Mouse (Mus musculus): ENCODE results near the gene Edf1. TPM values are rescaled to one million over a fixed set of nuclear protein-coding genes. Genes with fewer than 3 reads are reported as not detected.

The Edf1 gene
- polyA plus RNA-seq, 1 experiment from 2014 or later, result 356 TPM

DNA sequence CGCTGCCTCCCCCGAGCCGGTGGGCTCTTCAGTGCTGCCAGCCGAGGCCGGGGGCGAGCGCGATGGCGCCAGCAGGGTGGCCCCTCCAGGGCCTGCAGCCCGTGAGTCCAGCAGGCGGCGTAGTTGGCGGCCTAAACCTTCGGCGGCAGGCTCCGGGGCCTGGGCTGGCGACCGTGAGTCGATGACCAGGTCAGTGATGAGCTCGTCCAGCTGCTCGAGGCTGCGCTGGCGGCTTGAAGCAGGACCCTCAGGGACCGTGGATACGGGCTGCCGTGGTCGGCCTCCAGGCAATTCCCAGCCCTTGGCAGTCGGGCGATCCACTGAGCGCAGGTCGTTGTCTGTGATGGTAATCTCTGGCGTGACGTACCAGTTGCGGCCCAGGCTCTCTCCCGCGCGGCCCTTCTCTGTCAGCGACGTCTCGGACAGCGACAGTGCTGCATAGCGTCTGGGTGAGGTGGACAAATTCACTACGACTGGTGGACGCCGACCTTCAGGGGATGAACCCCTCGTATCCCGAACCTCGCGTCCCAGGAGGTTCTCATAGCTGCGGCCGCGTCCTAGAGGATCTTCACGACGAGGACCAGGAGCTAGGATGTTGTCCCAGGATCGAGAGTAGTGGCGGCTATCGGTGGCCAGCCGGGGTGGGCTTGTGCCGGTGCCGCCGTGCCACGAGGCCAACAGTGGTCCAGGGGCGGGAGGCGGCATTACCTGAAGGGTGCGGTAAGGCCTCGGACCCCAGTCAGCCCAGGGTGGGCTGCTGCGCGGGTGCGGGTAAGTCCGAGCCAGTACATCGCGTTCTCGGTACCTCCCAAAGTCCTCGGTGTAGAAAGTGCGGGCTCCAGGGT lies 20.5 kb downstream of the Edf1 start:
- WGBS, result 6% methylated on average over 75 of the region's 75 CpGs
- H3K4me3 ChIP-seq (ENCODE audit: low read depth, low read length), result peak overlapping the region; percentile 24
- peaks cover 59% of the 10 kb centered on the region for H3K4me1 ChIP-seq (replicated peaks; ENCODE audit: control insufficient read depth, insufficient read depth, low read length)
- peaks cover 50% of the 10 kb centered on the region for H3K27me3 ChIP-seq (replicated peaks; ENCODE audit: control insufficient read depth, insufficient read depth, low read length)
- DNase-seq (ENCODE audit: low spot score) (peak; percentile 72), ATAC-seq (replicated peaks; ENCODE audit: low FRiP score, low TSS enrichment, low read depth) (no peak)
- H3K9me3 ChIP-seq (ENCODE audit: control insufficient read depth, low read length), result no peaks in the 10 kb centered on the region
- H3K36me3 ChIP-seq (ENCODE audit: control insufficient read depth, insufficient read depth, low read length), result peaks cover 3% of the 10 kb centered on the region; the same call in 1 of the 2 replicates
- H3K9ac ChIP-seq (ENCODE audit: low read length), result no peak overlapping the region
- peak overlapping the region; percentile 35 for H3K4me2 ChIP-seq (ENCODE audit: low read length)
- no peak overlapping the region for H3K27ac ChIP-seq (ENCODE audit: low read depth)

DNA sequence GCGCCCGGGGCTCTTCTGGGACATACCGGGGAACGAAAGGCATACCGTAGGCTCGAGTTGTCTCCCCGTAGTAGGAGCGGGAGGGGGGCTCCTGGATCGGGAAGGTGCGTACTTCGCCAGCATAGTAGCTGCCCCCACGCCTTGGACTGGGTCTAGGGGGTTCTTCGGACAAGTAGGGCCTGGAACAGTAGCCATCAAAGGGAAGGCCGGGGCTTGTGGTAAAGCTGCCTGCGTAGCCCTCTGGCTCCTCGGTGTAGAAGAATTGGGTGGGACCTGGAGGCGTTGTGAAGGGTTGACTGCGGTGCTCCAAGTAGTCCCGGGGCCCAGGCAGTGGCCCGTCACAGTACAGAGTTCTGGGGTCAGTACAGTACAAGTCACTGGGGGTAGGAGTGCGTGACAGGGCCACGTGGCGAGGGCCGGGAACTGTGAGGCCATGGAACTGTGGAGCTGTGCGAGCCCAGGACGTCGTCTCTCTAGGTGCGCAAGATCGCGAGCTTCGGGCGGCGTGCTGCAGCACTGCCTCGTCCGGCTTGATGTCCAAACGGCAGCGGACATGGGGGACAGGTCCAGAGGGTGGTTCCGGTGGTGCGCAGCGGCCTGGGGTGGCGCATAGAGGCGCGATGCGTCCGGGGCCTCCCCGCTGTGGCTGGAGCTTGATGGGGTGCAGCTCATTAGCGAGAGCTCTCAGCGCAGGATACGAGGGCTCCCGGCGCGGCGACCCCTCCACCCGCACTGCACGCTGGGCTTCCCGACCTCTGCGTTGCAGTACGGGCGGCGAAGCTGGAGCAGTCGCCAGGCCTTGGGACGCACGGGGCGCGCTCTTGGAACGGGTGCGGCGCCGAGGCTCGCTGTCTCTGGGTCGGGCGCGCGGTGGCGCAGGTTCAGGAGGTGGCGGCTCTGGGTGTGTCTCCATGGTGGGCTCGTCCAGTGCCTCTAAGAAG lies 21.4 kb downstream of the Edf1 start:
- DNase-seq (ENCODE audit: low spot score) (peak; percentile 75), ATAC-seq (replicated peaks; ENCODE audit: low FRiP score, low TSS enrichment, low read depth) (no peak)
- Histone ChIP-seq H3K4me1 (replicated peaks; ENCODE audit: control insufficient read depth, insufficient read depth, low read length) (peaks cover 52% of the 10 kb centered on the region), H3K27me3 (replicated peaks; ENCODE audit: control insufficient read depth, insufficient read depth, low read length) (peaks cover 50% of the 10 kb centered on the region), H3K9ac (ENCODE audit: low read length) (no peak overlapping the region), H3K9me3 (ENCODE audit: control insufficient read depth, low read length) (no peaks in the 10 kb centered on the region), H3K4me3 (ENCODE audit: low read depth, low read length) (peak overlapping the region; percentile 24), H3K36me3 (ENCODE audit: control insufficient read depth, insufficient read depth, low read length) (peaks cover 12% of the 10 kb centered on the region; the same call in 1 of the 2 replicates), H3K27ac (ENCODE audit: low read depth) (no peak overlapping the region), H3K4me2 (ENCODE audit: low read length) (peak overlapping the region; percentile 41)
- 6% methylated on average over 77 of the region's 77 CpGs for WGBS

DNA sequence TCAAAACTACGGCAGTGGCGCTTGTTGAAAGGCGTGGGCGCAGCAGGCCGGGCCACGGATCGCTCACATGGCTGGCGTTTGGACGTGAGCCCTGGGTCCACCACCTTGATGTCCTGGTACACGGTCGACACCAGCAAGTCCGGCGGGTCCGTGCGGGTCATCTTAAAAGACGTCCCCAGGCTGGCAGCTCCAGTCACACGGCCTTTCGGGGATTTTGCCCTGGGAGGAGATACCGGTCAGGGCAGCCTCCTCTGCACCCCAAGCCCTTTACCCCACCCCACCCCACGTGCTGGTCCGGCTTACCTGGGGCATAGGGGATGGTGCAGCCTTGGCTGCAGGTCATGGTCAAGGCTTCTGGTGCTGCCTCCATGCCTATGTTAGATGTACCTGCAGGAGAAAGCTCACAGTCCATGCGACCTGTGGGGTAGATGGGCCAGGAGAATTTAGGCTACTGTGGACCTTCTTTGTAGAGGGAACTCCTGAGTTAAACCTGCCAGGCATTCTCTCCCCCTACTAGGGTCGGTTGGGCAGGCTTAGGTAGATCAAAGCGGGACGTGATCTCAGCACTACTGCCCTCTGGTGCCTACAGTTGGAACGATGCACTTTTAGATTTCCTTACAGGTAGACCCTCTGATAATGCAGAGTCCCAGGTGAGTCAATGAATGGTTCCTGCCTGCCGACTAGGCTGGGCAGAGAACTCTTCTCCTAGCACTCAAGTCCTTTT lies 22.3 kb downstream of the Edf1 start:
- no peak overlapping the region for H3K9ac ChIP-seq (ENCODE audit: low read length)
- 8% methylated on average over 27 of the region's 27 CpGs for WGBS

DNA sequence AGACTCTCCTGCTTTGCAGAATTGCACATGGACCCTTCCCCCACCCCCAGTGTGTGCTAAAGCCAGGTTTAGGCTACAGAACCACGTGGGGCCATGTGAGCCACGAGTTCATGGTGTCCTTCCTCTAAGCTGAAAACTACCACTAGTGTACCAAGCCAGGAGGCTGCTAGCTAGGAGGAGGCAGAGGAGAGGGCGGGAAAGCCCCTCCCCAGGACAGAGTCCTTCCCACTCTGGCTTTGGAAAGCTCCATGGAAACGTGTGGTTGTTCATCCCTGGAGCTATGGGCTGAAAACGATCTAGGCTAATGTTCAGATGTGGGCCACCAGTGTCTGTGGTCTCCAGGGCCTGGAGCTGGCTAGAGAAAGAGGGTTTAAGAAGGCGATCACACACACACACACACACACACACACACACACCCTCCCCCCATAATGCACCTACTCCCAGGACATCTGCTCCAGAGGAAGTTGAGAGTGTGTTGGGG lies 23.0 kb downstream of the Edf1 start:
- DNase-seq (ENCODE audit: low spot score) (no peak), ATAC-seq (replicated peaks; ENCODE audit: low FRiP score, low TSS enrichment, low read depth) (no peak)
- Histone ChIP-seq H3K9me3 (ENCODE audit: control insufficient read depth, low read length) (no peaks in the 10 kb centered on the region), H3K27ac (ENCODE audit: low read depth) (no peak overlapping the region), H3K4me1 (replicated peaks; ENCODE audit: control insufficient read depth, insufficient read depth, low read length) (peaks cover 47% of the 10 kb centered on the region), H3K27me3 (replicated peaks; ENCODE audit: control insufficient read depth, insufficient read depth, low read length) (peaks cover 50% of the 10 kb centered on the region), H3K4me3 (ENCODE audit: low read depth, low read length) (no peak overlapping the region), H3K4me2 (ENCODE audit: low read length) (peak overlapping the region; percentile 6; the same call in 1 of the 2 replicates), H3K9ac (ENCODE audit: low read length) (no peak overlapping the region), H3K36me3 (ENCODE audit: control insufficient read depth, insufficient read depth, low read length) (peaks cover 26% of the 10 kb centered on the region)
- WGBS, result 45% methylated on average over 6 of the region's 6 CpGs

More for the DNA sequence above, 22.3 kb downstream of the Edf1 start:
- Histone ChIP-seq H3K4me3 (ENCODE audit: low read depth, low read length) (peak overlapping the region; percentile 24), H3K36me3 (ENCODE audit: control insufficient read depth, insufficient read depth, low read length) (peaks cover 19% of the 10 kb centered on the region), H3K27me3 (replicated peaks; ENCODE audit: control insufficient read depth, insufficient read depth, low read length) (peaks cover 50% of the 10 kb centered on the region), H3K4me1 (replicated peaks; ENCODE audit: control insufficient read depth, insufficient read depth, low read length) (peaks cover 51% of the 10 kb centered on the region), H3K27ac (ENCODE audit: low read depth) (no peak overlapping the region), H3K9me3 (ENCODE audit: control insufficient read depth, low read length) (no peaks in the 10 kb centered on the region), H3K4me2 (ENCODE audit: low read length) (peak overlapping the region; percentile 41)
- DNase-seq (ENCODE audit: low spot score) (peak; percentile 75), ATAC-seq (replicated peaks; ENCODE audit: low FRiP score, low TSS enrichment, low read depth) (no peak)

DNA sequence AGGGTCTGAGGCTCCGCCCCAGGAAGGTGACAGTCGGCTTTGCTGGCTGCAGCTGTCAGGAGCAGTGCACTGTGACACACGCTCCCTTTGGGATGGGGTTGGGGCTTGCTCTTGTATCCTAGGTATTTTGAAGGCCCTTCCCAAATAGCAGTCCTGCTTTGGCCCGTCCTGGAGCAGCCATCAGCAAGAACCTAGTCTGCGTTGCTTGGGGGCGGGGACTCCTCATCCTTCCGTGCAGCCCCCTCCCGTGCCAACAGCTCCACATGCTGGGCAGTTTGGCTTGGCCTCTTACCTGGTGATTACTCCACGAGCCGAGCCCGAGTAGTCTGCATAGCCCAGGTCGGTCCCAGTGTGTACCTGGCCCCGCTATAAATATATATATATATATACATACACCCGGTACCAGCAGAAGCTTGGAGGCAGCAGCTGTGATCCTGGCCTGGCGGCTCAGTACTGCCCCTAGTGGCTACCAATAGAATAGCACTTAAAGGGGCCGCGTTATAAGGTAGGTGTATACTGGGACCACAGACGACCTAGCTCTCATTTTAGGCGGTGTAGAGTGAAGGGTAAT lies 23.7 kb downstream of the Edf1 start, which contains the start of gene Ajm1:
TSS of gene Ajm1 (minus strand) at position 464 of the 571 bp plus-strand sequence.
- H3K36me3 ChIP-seq (ENCODE audit: control insufficient read depth, insufficient read depth, low read length), result peaks cover 31% of the 10 kb centered on the region
- H3K9ac ChIP-seq (ENCODE audit: low read length), result no peak within 1 kb of the TSS
- peaks cover 46% of the 10 kb centered on the region for H3K27me3 ChIP-seq (replicated peaks; ENCODE audit: control insufficient read depth, insufficient read depth, low read length)
- H3K4me3 ChIP-seq (ENCODE audit: low read depth, low read length), result peak within 1 kb of the TSS; percentile 31
- peak within 1 kb of the TSS; percentile 56 for H3K4me2 ChIP-seq (ENCODE audit: low read length)
- no peak within 1 kb of the TSS for H3K27ac ChIP-seq (ENCODE audit: low read depth)
- 5% methylated on average over 19 of the region's 19 CpGs for WGBS
- ATAC-seq (replicated peaks; ENCODE audit: low FRiP score, low TSS enrichment, low read depth) (peak; percentile 59), DNase-seq (ENCODE audit: low spot score) (peak; percentile 76)
- H3K9me3 ChIP-seq (ENCODE audit: control insufficient read depth, low read length), result no peaks in the 10 kb centered on the region
- H3K4me1 ChIP-seq (replicated peaks; ENCODE audit: control insufficient read depth, insufficient read depth, low read length), result peaks cover 44% of the 10 kb centered on the region

DNA sequence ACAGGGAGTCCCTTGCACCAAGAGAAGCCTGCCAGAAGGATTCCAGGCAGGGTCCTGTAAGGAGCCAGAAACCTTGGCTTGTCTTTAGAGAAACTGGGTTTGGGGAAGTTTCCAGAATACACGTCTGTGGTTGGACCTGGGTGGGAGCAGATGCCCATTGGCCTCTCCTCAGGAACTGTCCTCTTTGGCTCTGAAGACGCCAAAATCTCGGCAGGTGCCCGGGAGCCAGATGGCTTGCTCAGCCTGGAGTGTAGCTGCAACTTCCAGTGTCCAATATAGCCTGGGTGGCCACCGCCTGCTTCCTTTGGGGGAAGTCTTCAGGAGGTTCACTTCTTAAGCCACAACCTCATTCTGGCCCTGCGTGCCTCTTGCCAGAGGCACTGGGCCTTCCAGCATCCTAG lies 24.3 kb downstream of the Edf1 start:
- WGBS, result 28% methylated on average over 6 of the region's 6 CpGs
- ATAC-seq (replicated peaks; ENCODE audit: low FRiP score, low TSS enrichment, low read depth) (no peak), DNase-seq (ENCODE audit: low spot score) (no peak)
- Histone ChIP-seq H3K4me1 (replicated peaks; ENCODE audit: control insufficient read depth, insufficient read depth, low read length) (peaks cover 44% of the 10 kb centered on the region), H3K4me2 (ENCODE audit: low read length) (peak overlapping the region; percentile 56), H3K36me3 (ENCODE audit: control insufficient read depth, insufficient read depth, low read length) (peaks cover 36% of the 10 kb centered on the region), H3K27ac (ENCODE audit: low read depth) (no peak overlapping the region), H3K9ac (ENCODE audit: low read length) (no peak overlapping the region), H3K27me3 (replicated peaks; ENCODE audit: control insufficient read depth, insufficient read depth, low read length) (peaks cover 41% of the 10 kb centered on the region), H3K4me3 (ENCODE audit: low read depth, low read length) (no peak overlapping the region), H3K9me3 (ENCODE audit: control insufficient read depth, low read length) (no peaks in the 10 kb centered on the region)

DNA sequence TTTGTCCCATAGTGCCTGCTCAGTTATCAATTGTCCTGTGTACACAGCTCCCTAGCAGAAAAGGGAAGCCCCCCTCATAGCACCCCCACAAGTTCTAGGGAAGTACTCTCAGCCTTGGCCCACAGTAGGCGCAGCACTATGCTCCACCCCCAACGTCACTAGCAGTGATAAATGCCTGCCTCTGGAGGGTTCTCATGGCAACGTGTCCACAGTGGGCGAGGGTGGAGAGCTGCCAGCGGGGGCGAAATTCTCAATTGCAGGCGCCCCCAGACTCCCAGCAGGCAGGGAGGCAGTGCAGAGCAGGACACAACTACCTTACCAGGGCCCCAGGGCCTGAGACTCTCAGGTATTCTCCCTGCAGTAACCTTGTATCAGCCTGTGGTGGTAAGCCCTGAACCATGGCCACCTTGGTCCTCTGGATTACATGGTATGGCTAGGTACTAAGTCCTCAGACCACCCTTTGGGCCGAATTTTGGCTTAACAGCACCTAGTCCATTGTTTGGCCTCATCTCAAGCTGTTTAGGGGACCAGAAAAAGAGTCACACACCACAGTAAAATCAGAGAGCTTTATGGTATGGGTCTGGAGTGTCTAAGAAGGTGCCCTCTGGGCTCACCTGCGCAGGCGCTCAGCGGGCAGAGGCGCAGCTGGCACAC lies 24.9 kb downstream of the Edf1 start:
- H3K4me1 ChIP-seq (replicated peaks; ENCODE audit: control insufficient read depth, insufficient read depth, low read length), result peaks cover 39% of the 10 kb centered on the region
- peaks cover 43% of the 10 kb centered on the region for H3K36me3 ChIP-seq (ENCODE audit: control insufficient read depth, insufficient read depth, low read length)
- H3K4me3 ChIP-seq (ENCODE audit: low read depth, low read length), result no peak overlapping the region
- peak; percentile 9; the same call in 1 of the 2 replicates for ATAC-seq (replicated peaks; ENCODE audit: low FRiP score, low TSS enrichment, low read depth)
- H3K9ac ChIP-seq (ENCODE audit: low read length), result no peak overlapping the region
- no peaks in the 10 kb centered on the region for H3K9me3 ChIP-seq (ENCODE audit: control insufficient read depth, low read length)
- H3K27ac ChIP-seq (ENCODE audit: low read depth), result no peak overlapping the region
- H3K27me3 ChIP-seq (replicated peaks; ENCODE audit: control insufficient read depth, insufficient read depth, low read length), result peaks cover 34% of the 10 kb centered on the region
- WGBS, result 43% methylated on average over 12 of the region's 12 CpGs
- no peak for DNase-seq (ENCODE audit: low spot score)
- no peak overlapping the region for H3K4me2 ChIP-seq (ENCODE audit: low read length)
